Mouse (Mus musculus) forebrain, embryonic 13.5 days (tissue): ENCODE results near the gene Bcr. TPM values are rescaled to one million over a fixed set of nuclear protein-coding genes. Genes with fewer than 3 reads are reported as not detected.
A peak's percentile ranks its signal among the peaks of the same experiment; 100 is the strongest.

Source experiments
- ATAC-seq: fragments of 200-750 bp; cut with Nextera tagmentation; 2 replicates; pipeline ENCODE4 v1.8.0; 2017
- H3K27ac ChIP-seq: fragments of 300-500 bp; sonication (generic); 2 replicates; pipeline ENCODE4 v1.5.1; 2015; ENCODE audit warnings: inconsistent platforms, mild to moderate bottlenecking, moderate library complexity
- H3K27me3 ChIP-seq: fragments of 300-500 bp; sonication (generic); 2 replicates; pipeline ENCODE4 v1.6.1; 2015; ENCODE audit warnings: mild to moderate bottlenecking, inconsistent platforms
- H3K36me3 ChIP-seq: fragments of 300-500 bp; sonication (generic); 2 replicates; pipeline ENCODE4 v1.6.1; 2015; ENCODE audit warnings: mild to moderate bottlenecking, inconsistent platforms; ENCODE audit not compliant: poor library complexity, severe bottlenecking
- H3K4me1 ChIP-seq: fragments of 300-500 bp; sonication (generic); 2 replicates; pipeline ENCODE4 v1.6.1; 2015; ENCODE audit warnings: inconsistent platforms
- H3K4me2 ChIP-seq: fragments of 300-500 bp; sonication (generic); 2 replicates; pipeline ENCODE4 v1.6.1; 2015; ENCODE audit warnings: inconsistent platforms, mild to moderate bottlenecking, moderate library complexity
- H3K4me3 ChIP-seq: fragments of 300-500 bp; sonication (generic); 2 replicates; pipeline ENCODE4 v1.5.1; 2015; ENCODE audit warnings: mild to moderate bottlenecking, inconsistent platforms
- H3K9ac ChIP-seq: fragments of 300-500 bp; sonication (generic); 2 replicates; pipeline ENCODE4 v1.6.1; 2015; ENCODE audit warnings: mild to moderate bottlenecking, inconsistent platforms
- H3K9me3 ChIP-seq: fragments of 300-500 bp; sonication (generic); replicated peaks from 2 replicates; pipeline ENCODE4 v1.6.1; 2016; ENCODE audit warnings: inconsistent platforms
- WGBS: fragments of 180-500 bp; shearing (Covaris S2); methylation state at CpG from one replicate; pipeline ENCODE4 v1.1.7; 2015; 5-methylcytosine and 5-hydroxymethylcytosine counted together
- polyA plus RNA-seq: library from polyadenylated mRNA; unstranded; fragments of >200 nt; fragmentation: Nextera tagmentation; extraction: Ambion mirVana; gene quantifications from 2 replicates; pipeline ENCODE4 v1.2.1, GENCODE M21; 2015

The Bcr gene
- polyA plus RNA-seq, 1 experiment from 2014 or later, result 11.5 TPM

GRCm38 (mm10) chr10:75173056-75173455 is 112.7 kb downstream of the Bcr start:
- no peak overlapping the region for H3K27ac ChIP-seq

DNA sequence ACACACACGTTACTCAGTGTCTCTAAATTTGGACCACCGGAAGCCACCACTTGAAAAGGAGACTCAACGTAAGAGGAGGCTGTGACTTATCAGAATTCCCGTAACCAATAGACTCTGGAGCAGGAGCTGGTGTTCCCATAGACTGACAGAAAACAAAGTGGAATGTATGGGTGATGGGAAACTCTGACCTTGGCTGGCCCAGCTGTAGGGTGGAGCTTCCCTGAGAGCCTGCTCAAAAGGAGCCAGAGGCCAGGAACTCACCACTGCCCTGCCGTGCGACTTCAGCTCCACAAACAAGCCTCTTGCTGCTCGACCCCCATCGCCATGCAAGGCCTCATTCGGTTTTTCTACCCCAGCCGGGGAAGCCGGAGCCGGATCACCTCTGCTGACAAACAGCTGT is 113.3 kb downstream of the Bcr start:
- H3K4me2 ChIP-seq, result no peak overlapping the region
- no peaks in the 10 kb centered on the region for H3K27me3 ChIP-seq
- peaks cover 90% of the 10 kb centered on the region for H3K36me3 ChIP-seq
- H3K9me3 ChIP-seq, result no peaks in the 10 kb centered on the region
- H3K9ac ChIP-seq, result no peak overlapping the region
- no peaks in the 10 kb centered on the region for H3K4me1 ChIP-seq
- no peak overlapping the region for H3K27ac ChIP-seq
- WGBS, result 88% methylated on average over 12 of the region's 12 CpGs
- H3K4me3 ChIP-seq, result no peak overlapping the region
- no peak for ATAC-seq

More at GRCm38 (mm10) chr10:75173056-75173455, 112.7 kb downstream of the Bcr start:
- H3K4me2 ChIP-seq, result no peak overlapping the region
- ATAC-seq, result no peak
- 81% methylated on average over 8 of the region's 8 CpGs for WGBS
- H3K4me3 ChIP-seq, result no peak overlapping the region
- H3K9ac ChIP-seq, result no peak overlapping the region; the same call in 1 of the 2 replicates
- H3K4me1 ChIP-seq, result no peaks in the 10 kb centered on the region
- H3K36me3 ChIP-seq, result peaks cover 90% of the 10 kb centered on the region
- H3K27me3 ChIP-seq, result no peaks in the 10 kb centered on the region
- H3K9me3 ChIP-seq, result no peaks in the 10 kb centered on the region

DNA sequence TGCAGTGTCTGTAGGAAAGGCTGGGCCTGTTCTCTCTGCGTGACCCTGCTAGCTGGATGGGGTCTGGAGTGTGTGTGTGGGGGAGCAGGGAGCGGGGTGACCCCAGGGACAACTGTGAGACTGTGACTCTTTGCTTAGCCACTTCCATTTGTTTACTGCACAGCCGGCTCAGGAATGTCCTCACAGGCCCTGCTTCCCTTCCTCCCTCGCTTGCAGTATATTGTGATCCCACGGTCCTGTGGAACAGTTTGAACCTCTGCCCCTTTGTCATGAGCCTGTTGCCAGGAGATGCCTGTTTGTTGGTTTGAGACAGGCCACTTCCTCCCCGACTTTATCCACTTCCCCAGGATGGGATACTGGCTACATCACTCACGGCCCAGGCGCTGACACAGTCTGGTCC is 116.1 kb downstream of the Bcr start:
- H3K36me3 ChIP-seq, result peaks cover 91% of the 10 kb centered on the region
- H3K9me3 ChIP-seq, result no peaks in the 10 kb centered on the region
- no peak overlapping the region for H3K4me3 ChIP-seq
- H3K27ac ChIP-seq, result no peak overlapping the region
- no peak overlapping the region for H3K9ac ChIP-seq
- no peak overlapping the region for H3K4me2 ChIP-seq
- no peaks in the 10 kb centered on the region for H3K27me3 ChIP-seq
- ATAC-seq, result no peak
- 90% methylated on average over 8 of the region's 8 CpGs for WGBS
- no peaks in the 10 kb centered on the region for H3K4me1 ChIP-seq

DNA sequence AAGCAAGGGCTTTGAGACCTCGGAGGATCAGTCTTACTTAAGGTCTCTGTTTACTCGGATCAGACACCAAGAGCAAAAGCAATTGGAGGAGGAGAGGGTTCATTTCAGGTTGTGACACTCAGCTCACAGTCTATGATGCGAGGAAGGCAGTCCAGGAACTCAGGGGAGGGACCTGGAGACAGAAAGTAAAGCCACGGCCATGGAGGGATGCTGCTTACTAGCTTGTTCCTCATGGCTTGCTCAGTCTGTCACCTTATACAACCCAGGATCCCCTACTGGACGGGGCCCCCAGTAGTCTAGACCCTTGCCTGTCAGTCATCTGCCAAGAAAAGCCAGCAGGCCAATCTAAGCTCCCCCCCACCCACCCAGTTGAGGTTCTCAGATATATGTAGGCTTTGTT is 118.5 kb downstream of the Bcr start:
- no peak overlapping the region for H3K9ac ChIP-seq
- peaks cover 92% of the 10 kb centered on the region for H3K36me3 ChIP-seq
- H3K4me3 ChIP-seq, result no peak overlapping the region
- H3K9me3 ChIP-seq, result no peaks in the 10 kb centered on the region
- ATAC-seq, result no peak
- no peak overlapping the region for H3K27ac ChIP-seq
- 85% methylated on average over 5 of the region's 5 CpGs for WGBS
- no peaks in the 10 kb centered on the region for H3K4me1 ChIP-seq
- H3K4me2 ChIP-seq, result no peak overlapping the region
- no peaks in the 10 kb centered on the region for H3K27me3 ChIP-seq

DNA sequence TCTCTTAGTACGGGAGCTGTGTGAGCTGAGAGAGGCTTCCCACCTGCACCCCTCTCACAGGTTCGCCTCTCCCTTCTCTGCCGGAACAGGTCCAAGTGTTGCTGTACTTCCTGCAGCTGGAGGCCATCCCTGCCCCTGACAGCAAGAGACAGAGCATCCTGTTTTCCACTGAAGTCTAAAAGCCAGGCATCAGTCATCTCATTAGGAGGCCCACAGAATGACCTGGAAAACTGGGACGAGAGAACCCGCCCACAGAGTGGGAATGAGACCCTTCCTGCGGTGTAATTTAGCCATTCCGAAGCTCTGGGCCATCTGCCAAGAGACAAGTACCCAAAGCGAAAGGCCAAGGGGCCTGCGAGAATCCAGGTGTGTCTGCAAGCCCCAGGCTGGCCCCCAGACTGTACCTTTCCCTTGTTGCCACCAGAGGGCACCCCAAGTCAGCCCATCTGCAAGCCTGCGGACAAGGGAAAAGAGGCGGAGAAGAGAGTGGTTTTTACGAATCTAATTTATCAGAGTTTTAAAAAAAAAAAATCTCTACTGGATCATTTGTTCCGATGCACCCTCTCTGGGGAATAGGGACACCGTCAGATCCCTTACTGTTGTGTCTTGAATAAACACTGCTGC is 121.9 kb downstream of the Bcr start:
- no peaks in the 10 kb centered on the region for H3K27me3 ChIP-seq
- no peak overlapping the region for H3K4me3 ChIP-seq
- no peak overlapping the region for H3K4me2 ChIP-seq
- 52% methylated on average over 14 of the region's 14 CpGs for WGBS
- peaks cover 82% of the 10 kb centered on the region for H3K36me3 ChIP-seq
- no peaks in the 10 kb centered on the region for H3K9me3 ChIP-seq
- no peak overlapping the region for H3K9ac ChIP-seq
- no peak overlapping the region for H3K27ac ChIP-seq
- ATAC-seq, result peak; percentile 70
- no peaks in the 10 kb centered on the region for H3K4me1 ChIP-seq

DNA sequence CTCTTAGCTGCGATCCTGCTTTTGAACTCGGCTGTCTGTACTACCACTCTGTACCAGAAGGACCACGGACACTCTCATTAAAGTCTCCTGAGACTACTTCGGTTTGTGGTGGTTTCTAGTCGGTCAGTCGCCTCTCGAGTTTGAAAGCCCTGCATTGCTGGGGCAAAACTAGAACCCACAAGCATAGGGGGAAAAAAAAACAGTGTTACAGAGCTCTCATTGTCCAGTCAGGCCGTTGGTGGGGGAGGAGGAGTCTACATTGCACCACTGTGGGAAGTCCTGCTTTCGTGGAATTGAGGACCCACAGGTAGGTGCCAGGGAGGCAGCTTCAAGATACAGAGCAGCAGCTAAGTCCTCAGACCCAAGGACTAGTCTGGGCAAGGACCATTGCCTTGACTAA is 124.4 kb downstream of the Bcr start:
- no peaks in the 10 kb centered on the region for H3K27me3 ChIP-seq
- H3K27ac ChIP-seq, result no peak overlapping the region
- no peak overlapping the region for H3K4me2 ChIP-seq
- H3K4me1 ChIP-seq, result no peaks in the 10 kb centered on the region
- H3K9me3 ChIP-seq, result no peaks in the 10 kb centered on the region
- WGBS, result 94% methylated on average over 9 of the region's 9 CpGs
- H3K4me3 ChIP-seq, result no peak overlapping the region
- no peak overlapping the region for H3K9ac ChIP-seq
- ATAC-seq, result no peak
- H3K36me3 ChIP-seq, result peaks cover 56% of the 10 kb centered on the region

GRCm38 (mm10) chr10:75186551-75186950 is 126.2 kb downstream of the Bcr start:
- no peak overlapping the region for H3K4me2 ChIP-seq
- no peaks in the 10 kb centered on the region for H3K4me1 ChIP-seq
- H3K9ac ChIP-seq, result no peak overlapping the region
- no peaks in the 10 kb centered on the region for H3K9me3 ChIP-seq
- ATAC-seq, result no peak
- 60% methylated on average over 6 of the region's 6 CpGs for WGBS
- H3K27ac ChIP-seq, result no peak overlapping the region
- H3K27me3 ChIP-seq, result no peaks in the 10 kb centered on the region
- peaks cover 39% of the 10 kb centered on the region for H3K36me3 ChIP-seq
- no peak overlapping the region for H3K4me3 ChIP-seq

DNA sequence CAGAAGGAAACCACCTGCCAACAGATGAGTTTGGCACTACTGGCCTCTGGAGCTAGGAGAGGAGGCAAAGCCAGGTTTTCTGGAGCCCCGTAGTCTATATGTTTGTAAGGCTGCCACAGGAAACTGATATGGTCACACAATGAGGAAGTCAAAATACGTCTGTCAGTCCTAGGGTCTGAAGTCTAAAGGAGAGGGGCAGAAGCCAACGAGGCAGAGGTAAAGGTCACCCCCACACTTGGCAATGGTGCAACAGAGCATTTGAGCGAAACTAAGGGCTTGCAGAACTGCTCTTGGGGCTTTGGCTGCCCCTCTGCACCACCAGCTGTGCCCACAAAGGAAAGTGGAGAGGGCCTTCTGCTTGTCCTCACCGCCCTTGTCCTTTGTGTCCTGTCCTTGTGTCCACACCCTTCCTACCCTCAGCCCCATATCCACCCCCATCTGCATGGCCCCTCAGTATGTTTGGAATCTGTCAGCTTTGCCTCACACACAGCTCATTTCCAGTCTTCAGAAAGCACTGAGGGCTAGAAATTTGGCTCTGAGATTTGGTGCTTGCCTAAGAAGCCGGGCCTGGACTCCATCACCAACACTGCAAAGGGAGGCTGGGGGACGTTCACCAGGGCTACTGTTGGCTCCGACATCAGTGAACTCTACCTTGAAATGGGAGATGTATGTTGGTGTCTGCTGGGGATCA is 127.1 kb downstream of the Bcr start:
- H3K27ac ChIP-seq, result no peak overlapping the region
- WGBS, result 83% methylated on average over 8 of the region's 8 CpGs
- H3K9me3 ChIP-seq, result 0 out of 2 replicates have a peak, but pooled peaks cover under 1% of the 10 kb centered on the region
- H3K9ac ChIP-seq, result no peak overlapping the region
- H3K4me2 ChIP-seq, result no peak overlapping the region
- H3K36me3 ChIP-seq, result peaks cover 31% of the 10 kb centered on the region
- no peak for ATAC-seq
- H3K4me1 ChIP-seq, result no peaks in the 10 kb centered on the region
- H3K4me3 ChIP-seq, result no peak overlapping the region
- H3K27me3 ChIP-seq, result no peaks in the 10 kb centered on the region

- H3K36me3 ChIP-seq, result no peaks in the 10 kb centered on the region
- H3K9me3 ChIP-seq, result 0 out of 2 replicates have a peak, but pooled peaks cover 6% of the 10 kb centered on the region
- 55% methylated on average over 7 of the region's 7 CpGs for WGBS
- H3K4me3 ChIP-seq, result no peak overlapping the region
- H3K27ac ChIP-seq, result no peak overlapping the region
- H3K4me1 ChIP-seq, result no peaks in the 10 kb centered on the region
- no peak for ATAC-seq
- H3K27me3 ChIP-seq, result no peaks in the 10 kb centered on the region
- H3K9ac ChIP-seq, result no peak overlapping the region
- no peak overlapping the region for H3K4me2 ChIP-seq
Measured at GRCm38 (mm10) chr10:75191647-75192046, 131.3 kb downstream of the Bcr start.

GRCm38 (mm10) chr10:75197817-75198216 is 137.4 kb downstream of the Bcr start:
- no peak for ATAC-seq
- Histone ChIP-seq H3K9me3 (0 out of 2 replicates have a peak, but pooled peaks cover 3% of the 10 kb centered on the region), H3K27me3 (no peaks in the 10 kb centered on the region), H3K4me2 (no peak overlapping the region), H3K4me3 (no peak overlapping the region), H3K4me1 (no peaks in the 10 kb centered on the region), H3K27ac (no peak overlapping the region), H3K36me3 (no peaks in the 10 kb centered on the region), H3K9ac (no peak overlapping the region)
- WGBS, result 76% methylated on average over 1 of the region's 1 CpGs

GRCm38 (mm10) chr10:75200733-75201132 is 140.3 kb downstream of the Bcr start:
- no peak for ATAC-seq
- no peaks in the 10 kb centered on the region for H3K9me3 ChIP-seq
- WGBS, result 93% methylated on average over 1 of the region's 1 CpGs

GRCm38 (mm10) chr10:75206192-75206591 is 145.8 kb downstream of the Bcr start:
- Histone ChIP-seq H3K4me3 (no peak overlapping the region), H3K4me2 (no peak overlapping the region), H3K9ac (no peak overlapping the region), H3K9me3 (no peaks in the 10 kb centered on the region), H3K36me3 (no peaks in the 10 kb centered on the region), H3K27ac (no peak overlapping the region), H3K4me1 (no peaks in the 10 kb centered on the region), H3K27me3 (no peaks in the 10 kb centered on the region)
- WGBS, result 77% methylated on average over 4 of the region's 4 CpGs
- no peak for ATAC-seq

More at GRCm38 (mm10) chr10:75200733-75201132, 140.3 kb downstream of the Bcr start:
- Histone ChIP-seq H3K4me3 (no peak overlapping the region), H3K36me3 (no peaks in the 10 kb centered on the region), H3K27me3 (no peaks in the 10 kb centered on the region), H3K4me2 (no peak overlapping the region), H3K9ac (no peak overlapping the region), H3K4me1 (no peaks in the 10 kb centered on the region), H3K27ac (no peak overlapping the region)
